Mouse (Mus musculus) bone marrow, adult 2 months (tissue): ENCODE data around the gene Stx6. TPM values are rescaled to one million over a fixed set of nuclear protein-coding genes. Genes with fewer than 3 reads are reported as not detected.

Experiments
- H3K27ac ChIP-seq: fragments of 200-500 bp; 2 replicates; pipeline ENCODE4 v1.5.1; 2012; ENCODE audit warnings: low read depth, mild to moderate bottlenecking, control low read depth, inconsistent platforms, low read length; ENCODE audit not compliant: control insufficient read depth, poor library complexity, insufficient read depth
- H3K4me1 ChIP-seq: fragments of 200-500 bp; 2 replicates; pipeline ENCODE4 v1.6.1; 2011; ENCODE audit warnings: low read length; ENCODE audit not compliant: control insufficient read depth, insufficient read depth
- H3K4me3 ChIP-seq: fragments of 200-500 bp; replicated peaks from 2 replicates; pipeline ENCODE3; 2011; ENCODE audit warnings: mild to moderate bottlenecking, low read depth, low read length, control low read depth; ENCODE audit not compliant: control insufficient read depth
- CTCF ChIP-seq: fragments of 200-500 bp; IDR thresholded peaks from 2 replicates; pipeline ENCODE4 v1.5.1; 2011; ENCODE audit warnings: low read length, control low read depth; ENCODE audit not compliant: control insufficient read depth, insufficient read depth
- POLR2A ChIP-seq: fragments of 200-500 bp; IDR thresholded peaks from 2 replicates; pipeline ENCODE4 v1.6.1; 2011; ENCODE audit warnings: low read depth, mild to moderate bottlenecking, control low read depth, low read length, borderline replicate concordance; ENCODE audit not compliant: control insufficient read depth
- WGBS: fragments of 180-500 bp; shearing (Covaris S2); methylation state at CpG from one replicate; pipeline ENCODE4 v1.1.7; 2018; 5-methylcytosine and 5-hydroxymethylcytosine counted together
- polyA plus RNA-seq: library from polyadenylated mRNA; stranded (reverse); fragments of >200 nt; gene quantifications from 2 replicates; pipeline ENCODE4 v1.2.4, GENCODE M21; 2011; ENCODE audit warnings: low replicate concordance; ENCODE audit not compliant: missing spikeins, insufficient read depth, insufficient read length

The Stx6 gene
- polyA plus RNA-seq, 1 experiment, result 13.7 TPM

DNA sequence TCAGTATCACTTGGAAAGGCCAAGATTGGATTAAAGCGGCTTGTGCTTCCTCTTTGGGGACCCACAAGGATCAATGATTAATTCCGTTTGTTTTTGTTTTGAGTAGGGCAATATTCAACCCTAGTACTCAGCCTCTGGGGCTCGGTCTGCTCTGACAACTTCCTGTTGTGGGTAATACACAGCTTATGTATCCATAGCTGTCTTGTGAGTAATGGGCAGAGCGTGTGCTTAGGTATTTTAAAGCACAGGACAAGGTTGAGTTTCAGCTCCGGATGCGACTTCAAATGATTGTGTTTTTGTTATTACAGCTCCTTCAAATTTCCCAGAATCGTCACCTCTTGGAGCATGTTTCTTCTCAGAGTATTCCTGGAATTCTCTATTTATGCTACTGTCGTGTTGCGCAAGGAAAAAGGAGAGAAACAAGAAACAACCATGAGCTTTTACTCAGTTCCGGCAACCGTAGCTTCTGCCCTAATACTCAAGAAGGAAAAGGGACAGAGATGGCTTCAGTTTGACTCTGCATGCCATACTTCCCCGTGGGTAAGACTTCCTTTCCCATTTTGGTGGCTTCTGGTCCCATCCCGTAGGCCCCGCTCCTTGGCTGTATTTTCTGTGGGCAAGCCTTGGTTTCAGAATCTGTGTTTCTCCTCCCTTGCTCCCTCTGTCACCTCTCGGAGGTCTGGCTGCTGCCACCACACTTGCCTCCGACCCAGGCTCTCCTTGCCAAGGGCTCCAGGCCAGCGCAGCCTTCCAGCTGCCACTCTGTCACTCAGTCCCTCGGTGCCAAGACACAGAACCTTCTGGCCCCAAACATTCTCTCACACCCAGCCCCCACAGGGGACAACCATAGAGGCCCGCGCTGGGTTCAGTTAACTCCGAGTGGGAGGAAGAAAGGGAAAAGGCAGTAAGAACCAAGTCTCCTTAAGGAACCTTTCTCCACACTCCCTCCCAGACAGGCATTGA lies 36.3 kb upstream of the Stx6 start:
- TF ChIP-seq POLR2A (no peak), CTCF (no peak)
- H3K4me3 ChIP-seq, result no peak overlapping the region
- no peaks in the 10 kb centered on the region for H3K4me1 ChIP-seq
- 79% methylated on average over 21 of the region's 21 CpGs for WGBS
- no peak overlapping the region for H3K27ac ChIP-seq

DNA sequence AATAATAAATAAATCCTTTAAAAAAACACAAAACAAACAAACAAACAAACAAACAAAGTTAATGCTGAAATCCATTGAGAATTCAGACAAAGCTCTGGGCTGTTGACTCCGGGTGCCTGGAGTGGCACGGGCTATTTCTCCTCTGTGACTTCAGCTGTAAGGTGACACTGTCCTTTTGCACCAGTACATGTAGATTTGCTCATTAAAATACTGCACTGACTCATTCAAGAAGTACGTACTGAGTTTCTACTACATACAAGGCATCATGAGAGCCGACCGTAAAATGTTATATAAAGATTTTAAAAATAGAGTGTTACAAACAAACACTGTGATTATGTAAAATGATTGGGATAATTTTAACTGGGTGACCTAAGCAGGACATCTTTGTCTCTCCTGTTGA lies 34.1 kb upstream of the Stx6 start:
- WGBS, result 88% methylated on average over 5 of the region's 5 CpGs
- Histone ChIP-seq H3K4me3 (no peak overlapping the region), H3K4me1 (no peaks in the 10 kb centered on the region), H3K27ac (no peak overlapping the region)
- TF ChIP-seq POLR2A (no peak), CTCF (no peak)

DNA sequence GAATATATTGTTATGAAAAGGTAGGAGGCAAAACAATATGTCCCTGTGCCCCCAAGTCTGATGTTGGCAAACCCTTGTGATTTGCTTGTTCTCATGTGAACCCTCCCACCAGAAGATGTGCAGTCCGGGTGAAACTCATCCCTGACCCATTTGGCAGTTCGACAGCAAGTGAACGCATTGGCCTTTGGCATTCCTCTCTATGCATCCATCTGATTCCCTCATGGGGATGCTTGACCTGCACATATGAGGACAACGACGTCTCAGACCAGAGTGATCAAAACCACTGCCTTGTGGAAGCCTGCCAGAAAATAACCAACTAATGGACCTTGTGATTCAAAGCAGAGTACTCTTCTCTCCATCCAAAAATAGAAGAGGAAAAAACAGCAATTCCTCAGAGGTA lies 31.8 kb upstream of the Stx6 start:
- Histone ChIP-seq H3K4me1 (no peaks in the 10 kb centered on the region), H3K27ac (no peak overlapping the region), H3K4me3 (no peak overlapping the region)
- WGBS, result 67% methylated on average over 5 of the region's 5 CpGs
- TF ChIP-seq CTCF, result no peak

DNA sequence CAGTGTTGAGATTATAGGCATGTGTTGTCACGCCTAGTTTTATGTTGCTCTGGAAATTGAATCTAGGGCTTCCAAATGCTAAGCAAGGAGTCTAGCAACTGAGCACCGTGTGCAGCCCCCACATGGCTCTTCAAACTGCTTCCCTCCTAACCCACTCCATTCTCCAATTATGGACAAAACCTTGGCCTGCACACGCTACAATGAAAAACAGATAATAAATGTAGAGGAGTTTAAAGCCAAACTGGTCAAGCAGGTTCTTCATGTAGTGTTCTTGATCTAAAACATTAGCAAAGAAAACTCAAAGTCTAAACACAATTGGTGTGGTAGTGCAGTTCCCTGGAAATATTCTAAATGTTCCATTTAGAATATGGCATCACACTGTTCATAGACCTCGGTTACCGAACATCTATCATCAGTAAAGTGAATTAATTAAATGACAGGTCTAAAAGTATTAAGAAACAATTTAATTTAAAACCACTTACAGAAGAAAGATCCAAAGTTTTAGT lies 31.0 kb upstream of the Stx6 start:
- TF ChIP-seq CTCF (no peak), POLR2A (no peak)
- no peaks in the 10 kb centered on the region; the same call in 1 of the 2 replicates for H3K4me1 ChIP-seq
- H3K27ac ChIP-seq, result no peak overlapping the region
- H3K4me3 ChIP-seq, result no peak overlapping the region
- WGBS, result 83% methylated on average over 5 of the region's 5 CpGs

DNA sequence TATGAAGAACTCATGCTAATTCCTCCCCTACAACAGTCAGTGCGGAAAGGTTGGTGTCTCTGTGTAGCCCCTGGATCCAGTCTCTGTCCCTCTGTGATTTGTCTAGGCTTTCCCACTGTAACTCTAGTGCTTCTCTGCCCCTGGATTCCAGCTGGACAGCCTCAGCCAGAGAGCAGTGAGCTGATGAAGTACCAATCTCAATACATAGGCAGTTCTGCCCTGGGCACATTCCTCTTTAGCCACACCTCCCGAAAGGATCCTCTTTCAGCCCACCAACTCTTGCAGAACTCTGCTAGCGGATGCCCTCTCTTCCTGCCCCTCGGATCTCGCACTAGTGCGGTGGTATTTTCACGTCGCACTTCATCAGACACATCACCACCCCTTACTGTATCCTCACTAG lies 23.6 kb upstream of the Stx6 start:
- 77% methylated on average over 8 of the region's 8 CpGs for WGBS
- no peak overlapping the region for H3K4me3 ChIP-seq
- TF ChIP-seq POLR2A (no peak), CTCF (no peak)
- no peaks in the 10 kb centered on the region; the same call in 1 of the 2 replicates for H3K4me1 ChIP-seq
- H3K27ac ChIP-seq, result no peak overlapping the region

DNA sequence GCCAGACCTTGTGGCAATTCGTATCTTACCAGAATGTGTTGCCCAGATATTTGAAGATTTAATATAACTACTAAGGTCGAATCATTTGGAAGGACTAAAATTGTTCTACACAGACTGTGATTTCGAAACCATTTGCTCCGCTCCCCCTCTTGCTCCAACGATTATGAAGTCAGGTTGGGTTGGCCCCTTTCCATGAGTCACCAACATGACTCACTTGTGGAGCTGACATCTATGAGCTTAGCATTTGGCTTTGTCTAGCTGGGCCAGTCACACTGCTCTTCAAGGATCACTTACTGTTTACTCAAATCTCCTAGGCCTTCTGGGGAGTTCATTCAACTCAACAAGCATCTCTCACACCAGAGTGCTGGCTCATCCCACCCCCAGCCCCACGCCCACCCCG lies 19.7 kb upstream of the Stx6 start:
- no peaks in the 10 kb centered on the region for H3K4me1 ChIP-seq
- no peak for TF ChIP-seq POLR2A
- no peak for TF ChIP-seq CTCF
- H3K4me3 ChIP-seq, result no peak overlapping the region
- no peak overlapping the region for H3K27ac ChIP-seq
- 61% methylated on average over 7 of the region's 7 CpGs for WGBS

DNA sequence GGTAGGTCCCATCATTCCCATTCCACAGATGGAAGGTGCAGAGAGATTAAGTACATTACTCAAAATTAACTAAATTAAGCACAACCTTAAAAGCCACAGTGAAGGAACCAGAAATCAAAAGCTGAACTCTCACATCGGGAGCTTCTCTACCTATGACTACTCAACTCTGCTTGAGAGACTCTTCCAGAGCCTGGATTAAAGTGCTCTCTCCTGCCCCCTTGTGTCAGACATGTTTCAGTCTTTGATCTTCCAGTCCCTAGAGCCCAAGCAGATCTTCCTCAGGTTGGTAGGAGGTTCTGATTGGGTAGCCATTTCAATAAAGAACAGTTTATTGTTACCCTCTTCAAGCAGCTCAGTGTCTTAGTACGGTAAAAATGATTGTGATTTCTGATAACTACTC lies 18.4 kb upstream of the Stx6 start:
- TF ChIP-seq CTCF (peak; percentile 46), POLR2A (no peak)
- H3K27ac ChIP-seq, result no peak overlapping the region
- WGBS, result 33% methylated on average over 2 of the region's 2 CpGs
- no peaks in the 10 kb centered on the region for H3K4me1 ChIP-seq
- no peak overlapping the region for H3K4me3 ChIP-seq

DNA sequence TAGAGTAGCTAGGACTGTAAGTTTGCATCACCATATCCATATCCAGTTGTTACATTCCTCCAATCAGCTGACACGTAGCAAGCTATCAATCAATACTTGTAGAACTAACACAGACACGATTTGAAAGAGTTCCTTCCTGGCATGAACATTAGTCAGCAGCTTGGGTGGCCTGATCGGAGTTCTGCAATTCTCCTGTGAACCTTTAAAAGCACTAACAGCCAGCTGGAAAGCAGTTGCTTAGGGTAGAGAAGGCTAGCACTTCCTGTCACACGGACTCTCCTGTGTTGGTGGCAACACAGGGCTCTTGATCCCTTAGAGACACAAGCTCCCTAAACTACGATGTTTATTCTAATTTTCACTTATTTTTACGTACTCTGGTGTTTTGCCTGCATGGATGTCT lies 12.9 kb upstream of the Stx6 start:
- no peak for TF ChIP-seq POLR2A
- TF ChIP-seq CTCF, result no peak
- WGBS, result 2% methylated on average over 6 of the region's 6 CpGs
- H3K27ac ChIP-seq, result peak overlapping the region; percentile 23; the same call in 1 of the 2 replicates
- H3K4me1 ChIP-seq, result no peaks in the 10 kb centered on the region
- H3K4me3 ChIP-seq, result no peak overlapping the region
